Mouse (Mus musculus): Measurements from ENCODE around the gene Ninl. TPM values are rescaled to one million over a fixed set of nuclear protein-coding genes. Genes with fewer than 3 reads are reported as not detected.
A peak's percentile ranks its signal among the peaks of the same experiment; 100 is the strongest.

The Ninl gene
- polyA plus RNA-seq, 1 experiment from 2014 or later = 6.7 TPM

- peak within 1 kb of the TSS; percentile 69 for H3K9ac ChIP-seq
- WGBS = under 1% methylated on average over 72 of the region's 72 CpGs
- peak within 1 kb of the TSS; percentile 79 for H3K4me3 ChIP-seq (replicated peaks)
- H3K27me3 ChIP-seq = no peaks in the 10 kb centered on the region
- peak within 1 kb of the TSS; percentile 88 for H3K4me2 ChIP-seq (replicated peaks)
- ATAC-seq (ENCODE audit: insufficient number of reproducible peaks, low FRiP score, low TSS enrichment, low read depth) = peak; percentile 98
- no peaks in the 10 kb centered on the region for H3K9me3 ChIP-seq (replicated peaks)
- peaks cover 13% of the 10 kb centered on the region; the same call in 1 of the 2 replicates for H3K4me1 ChIP-seq
- peak within 1 kb of the TSS; percentile 87 for H3K27ac ChIP-seq (replicated peaks)
- H3K36me3 ChIP-seq = no peaks in the 10 kb centered on the region
Observed at GRCm38 (mm10) chr2:150904272-150904935, 134.8 kb downstream of the Ninl start, which contains the start of gene Abhd12. Gene Abhd12, minus strand, starts transcription at chr2:150904741.

GRCm38 (mm10) chr2:150902347-150902746 lies 136.8 kb downstream of the Ninl start:
- H3K27me3 ChIP-seq = no peaks in the 10 kb centered on the region
- H3K9me3 ChIP-seq (replicated peaks) = no peaks in the 10 kb centered on the region
- no peak overlapping the region for H3K4me3 ChIP-seq (replicated peaks)
- H3K4me2 ChIP-seq (replicated peaks) = no peak overlapping the region
- 77% methylated on average over 8 of the region's 8 CpGs for WGBS
- H3K36me3 ChIP-seq = no peaks in the 10 kb centered on the region
- no peak overlapping the region for H3K9ac ChIP-seq
- ATAC-seq (ENCODE audit: insufficient number of reproducible peaks, low FRiP score, low TSS enrichment, low read depth) = no peak
- peaks cover 13% of the 10 kb centered on the region; the same call in 1 of the 2 replicates for H3K4me1 ChIP-seq
- no peak overlapping the region for H3K27ac ChIP-seq (replicated peaks)

GRCm38 (mm10) chr2:150900341-150900740 lies 138.8 kb downstream of the Ninl start:
- H3K4me3 ChIP-seq (replicated peaks) = no peak overlapping the region
- 91% methylated on average over 6 of the region's 6 CpGs for whole genome bisulfite sequencing
- no peak overlapping the region for H3K4me2 ChIP-seq (replicated peaks)
- ATAC-seq (ENCODE audit: insufficient number of reproducible peaks, low FRiP score, low TSS enrichment, low read depth) = no peak
- no peaks in the 10 kb centered on the region for H3K36me3 ChIP-seq
- no peaks in the 10 kb centered on the region for H3K9me3 ChIP-seq (replicated peaks)
- peaks cover 13% of the 10 kb centered on the region; the same call in 1 of the 2 replicates for H3K4me1 ChIP-seq
- no peak overlapping the region for H3K9ac ChIP-seq
- no peak overlapping the region for H3K27ac ChIP-seq (replicated peaks)
- H3K27me3 ChIP-seq = no peaks in the 10 kb centered on the region

GRCm38 (mm10) chr2:150895691-150896252 lies 143.4 kb downstream of the Ninl start:
- 69% methylated on average over 7 of the region's 7 CpGs for WGBS
- no peaks in the 10 kb centered on the region for H3K36me3 ChIP-seq
- no peak overlapping the region for H3K9ac ChIP-seq
- no peak overlapping the region for H3K4me2 ChIP-seq (replicated peaks)
- H3K4me3 ChIP-seq (replicated peaks) = no peak overlapping the region
- H3K27ac ChIP-seq (replicated peaks) = no peak overlapping the region
- H3K27me3 ChIP-seq = no peaks in the 10 kb centered on the region
- H3K9me3 ChIP-seq (replicated peaks) = no peaks in the 10 kb centered on the region
- H3K4me1 ChIP-seq = no peaks in the 10 kb centered on the region
- no peak for ATAC-seq (ENCODE audit: insufficient number of reproducible peaks, low FRiP score, low TSS enrichment, low read depth)

GRCm38 (mm10) chr2:150894617-150895267 lies 144.4 kb downstream of the Ninl start:
- ATAC-seq (ENCODE audit: insufficient number of reproducible peaks, low FRiP score, low TSS enrichment, low read depth) = no peak
- no peak overlapping the region for H3K9ac ChIP-seq
- WGBS = 72% methylated on average over 2 of the region's 2 CpGs
- no peaks in the 10 kb centered on the region for H3K36me3 ChIP-seq
- H3K9me3 ChIP-seq (replicated peaks) = no peaks in the 10 kb centered on the region
- H3K4me3 ChIP-seq (replicated peaks) = no peak overlapping the region
- H3K27ac ChIP-seq (replicated peaks) = no peak overlapping the region
- no peaks in the 10 kb centered on the region for H3K27me3 ChIP-seq
- no peaks in the 10 kb centered on the region for H3K4me1 ChIP-seq
- no peak overlapping the region for H3K4me2 ChIP-seq (replicated peaks)

GRCm38 (mm10) chr2:150887370-150887769 lies 151.8 kb downstream of the Ninl start:
- Histone ChIP-seq H3K4me3 (replicated peaks) (no peak overlapping the region), H3K9me3 (replicated peaks) (no peaks in the 10 kb centered on the region), H3K4me2 (replicated peaks) (no peak overlapping the region), H3K36me3 (no peaks in the 10 kb centered on the region), H3K4me1 (no peaks in the 10 kb centered on the region), H3K27me3 (no peaks in the 10 kb centered on the region), H3K27ac (replicated peaks) (no peak overlapping the region), H3K9ac (no peak overlapping the region)
- ATAC-seq (ENCODE audit: insufficient number of reproducible peaks, low FRiP score, low TSS enrichment, low read depth) = no peak
- 77% methylated on average over 2 of the region's 2 CpGs for WGBS

GRCm38 (mm10) chr2:150886315-150886714 lies 152.9 kb downstream of the Ninl start:
- Histone ChIP-seq H3K9ac (no peak overlapping the region), H3K27me3 (no peaks in the 10 kb centered on the region), H3K4me1 (no peaks in the 10 kb centered on the region), H3K36me3 (no peaks in the 10 kb centered on the region), H3K4me2 (replicated peaks) (no peak overlapping the region), H3K9me3 (replicated peaks) (no peaks in the 10 kb centered on the region), H3K27ac (replicated peaks) (no peak overlapping the region), H3K4me3 (replicated peaks) (no peak overlapping the region)
- ATAC-seq (ENCODE audit: insufficient number of reproducible peaks, low FRiP score, low TSS enrichment, low read depth) = no peak

- no peaks in the 10 kb centered on the region for H3K27me3 ChIP-seq
- no peak for ATAC-seq (ENCODE audit: insufficient number of reproducible peaks, low FRiP score, low TSS enrichment, low read depth)
- 74% methylated on average over 1 of the region's 1 CpGs for WGBS
- H3K27ac ChIP-seq (replicated peaks) = no peak overlapping the region
- H3K4me1 ChIP-seq = no peaks in the 10 kb centered on the region
- H3K4me2 ChIP-seq (replicated peaks) = no peak overlapping the region
- no peak overlapping the region for H3K9ac ChIP-seq
- no peaks in the 10 kb centered on the region for H3K36me3 ChIP-seq
- H3K4me3 ChIP-seq (replicated peaks) = no peak overlapping the region
- H3K9me3 ChIP-seq (replicated peaks) = no peaks in the 10 kb centered on the region
Observed at GRCm38 (mm10) chr2:150885814-150886213, 153.4 kb downstream of the Ninl start.

- H3K9ac ChIP-seq = no peak overlapping the region
- H3K9me3 ChIP-seq (replicated peaks) = no peaks in the 10 kb centered on the region
- no peak overlapping the region for H3K4me3 ChIP-seq (replicated peaks)
- no peak overlapping the region for H3K27ac ChIP-seq (replicated peaks)
- ATAC-seq (ENCODE audit: insufficient number of reproducible peaks, low FRiP score, low TSS enrichment, low read depth) = peak; percentile 47; the same call in 1 of the 2 replicates
- H3K36me3 ChIP-seq = no peaks in the 10 kb centered on the region
- H3K27me3 ChIP-seq = no peaks in the 10 kb centered on the region
- no peaks in the 10 kb centered on the region for H3K4me1 ChIP-seq
- 92% methylated on average over 1 of the region's 1 CpGs for WGBS
- no peak overlapping the region for H3K4me2 ChIP-seq (replicated peaks)
Observed at GRCm38 (mm10) chr2:150884779-150885110, 154.4 kb downstream of the Ninl start.

Data from embryonic facial prominence, embryonic 15.5 days (tissue).